ENCODE assay signal across 14 mouse cellular contexts in genomic region chr10:21235172-21235571, GRCm38 (mm10).
DNase-seq lines count a peak whose midpoint lies in the region; TF ChIP-seq lines count a peak whose summit lies in the region.
"Had no signal": no experiment of that assay in that cellular context is flagged by ENCODE, and none has a peak within 500 bp of the region (broad histone marks: within the 10 kb centered on the region; RNA-seq: fewer than 3 reads in every experiment).

No protein-coding gene starts in this region.

- H3K9me3 ChIP-seq in CH12.LX (replicated peaks; ENCODE audit: low read length): no peaks in the 10 kb centered on the region
- H3K9me3 ChIP-seq in limb, embryonic 10.5 days (replicated peaks): no peaks in the 10 kb centered on the region
- H3K9me3 ChIP-seq: limb, embryonic 12.5 days; neural tube, embryonic 13.5 days had no signal

- no peak overlapping the region for H3K9ac ChIP-seq in CH12.LX (ENCODE audit: insufficient read depth, low read depth)
- H3K9ac ChIP-seq: forebrain, postnatal 0 days; limb, embryonic 12.5 days; neural tube, embryonic 13.5 days had no signal

- no peaks in the 10 kb centered on the region for H3K79me2 ChIP-seq in CH12.LX (replicated peaks; ENCODE audit: control insufficient read depth, extremely low read depth, insufficient read depth, poor library complexity, severe bottlenecking)

- H3K4me3 ChIP-seq in CH12.LX (replicated peaks in 1 of 3; ENCODE audit: low read depth in 2 of 3, low read length in 2 of 3, poor library complexity in 1 of 3): no peak overlapping the region
- H3K4me3 ChIP-seq in limb, embryonic 10.5 days: no peak overlapping the region
- H3K4me3 ChIP-seq: limb, embryonic 12.5 days; neural tube, embryonic 13.5 days had no signal

- no peaks in the 10 kb centered on the region for H3K36me3 ChIP-seq in CH12.LX (replicated peaks in 1 of 2; ENCODE audit: control insufficient read depth in 1 of 2, insufficient read depth in 1 of 2, low read length in 1 of 2)
- no peaks in the 10 kb centered on the region for H3K36me3 ChIP-seq in limb, embryonic 10.5 days
- H3K36me3 ChIP-seq: limb, embryonic 12.5 days; neural tube, embryonic 13.5 days had no signal

- no peak for TF ChIP-seq CTCF in CH12.LX (conservative IDR thresholded peaks at IDR 0.05 in 1 of 2, IDR thresholded peaks at IDR 0.05 in 1 of 2; ENCODE audit: low read depth in 2 of 2, low read length in 2 of 2)

- no peaks in the 10 kb centered on the region for H3K27me3 ChIP-seq in CH12.LX (replicated peaks)
- H3K27me3 ChIP-seq in limb, embryonic 10.5 days (ENCODE audit: low read depth, poor library complexity, severe bottlenecking): no peaks in the 10 kb centered on the region
- H3K27me3 ChIP-seq: limb, embryonic 12.5 days; neural tube, embryonic 13.5 days had no signal

- in situ Hi-C loops in CH12.LX (cut with MboI; ENCODE audit: low pct_ligation_motif_present, low pct_unique_long_range_greater_than_20kb, low sequenced_read_pairs): no loop called here

- DNase-seq in CD4-positive helper T cell, adult 2 months (ENCODE audit: low read depth, low spot score): peak; percentile 91
- peak; percentile 58 for DNase-seq in CH12.LX (ENCODE audit: extremely low read depth)
- peak; percentile 36 for DNase-seq in limb, embryonic 10.5 days (ENCODE audit: low spot score)
- peak; percentile 72 to 89 for DNase-seq in thymus, adult 18-20 months
- no peak for DNase-seq in urinary bladder, postnatal 14 days (ENCODE audit: low spot score)
- DNase-seq in adrenal gland, adult 8-10 months: no peak
- DNase-seq in right cerebral cortex, postnatal 14 days: no peak
- DNase-seq: cerebellum, adult 2 months; forebrain, postnatal 0 days; heart, postnatal 14 days; lung, postnatal 14 days; right cerebral cortex, adult 18-20 months had no signal

- TF ChIP-seq POLR2A in CH12.LX (IDR thresholded peaks at IDR 0.05; ENCODE audit: low read depth, low read length): no peak

- no peak; the same call in 1 of the 2 replicates for TF ChIP-seq RAD21 in CH12.LX (IDR thresholded peaks at IDR 0.05; ENCODE audit: low read depth, low read length)

- peaks cover 24 to 72% of the 10 kb centered on the region in 2 experiments for H3K4me1 ChIP-seq in CH12.LX (ENCODE audit: control insufficient read depth in 1 of 2, insufficient read depth in 2 of 2)
- peaks cover 12% of the 10 kb centered on the region for H3K4me1 ChIP-seq in limb, embryonic 10.5 days
- H3K4me1 ChIP-seq: neural tube, embryonic 13.5 days had no signal

- TF ChIP-seq EP300 in CH12.LX (IDR thresholded peaks at IDR 0.05; ENCODE audit: low read length): peak; percentile 80

- peak overlapping the region; percentile 26 for H3K4me2 ChIP-seq in CH12.LX (ENCODE audit: insufficient read depth, low read depth, poor library complexity, severe bottlenecking)
- H3K4me2 ChIP-seq: limb, embryonic 12.5 days; neural tube, embryonic 13.5 days had no signal

- dilution Hi-C loops in CH12.LX (cut with MboI; ENCODE audit: extremely low pct_ligation_motif_present, extremely low pct_unique_long_range_greater_than_20kb, low sequenced_read_pairs): no loop called here

- peak overlapping the region; percentile 43 for H3K27ac ChIP-seq in CH12.LX (ENCODE audit: insufficient read depth, low read depth)
- H3K27ac ChIP-seq in limb, embryonic 10.5 days: no peak overlapping the region
- H3K27ac ChIP-seq: limb, embryonic 12.5 days; neural tube, embryonic 13.5 days had no signal

- 39% methylated on average over 1 of the region's 1 CpGs for WGBS in limb, embryonic 10.5 days

TF ChIP-seq in CH12.LX, 34 proteins besides CTCF, POLR2A, EP300 and RAD21:
- no peak for TF ChIP-seq MAZ (IDR thresholded peaks at IDR 0.05; ENCODE audit: low read depth, low read length)
- TF ChIP-seq ZC3H11A (IDR thresholded peaks at IDR 0.05; ENCODE audit: low read depth, low read length): no peak
- peak; percentile 57; the same call in 1 of the 2 replicates for TF ChIP-seq JUN (IDR thresholded peaks at IDR 0.05; ENCODE audit: insufficient read depth, low read depth, low read length)
- no peak for TF ChIP-seq ZKSCAN1 (IDR thresholded peaks at IDR 0.05; ENCODE audit: borderline replicate concordance, low read depth, low read length)
- peak; percentile 58; the same call in 1 of the 2 replicates for TF ChIP-seq MAX (IDR thresholded peaks at IDR 0.05; ENCODE audit: low read length)
- no peak for TF ChIP-seq ZNF384 (IDR thresholded peaks at IDR 0.05; ENCODE audit: low read depth, low read length)
- TF ChIP-seq RCOR1 (conservative IDR thresholded peaks at IDR 0.05; ENCODE audit: low read depth, low read length): no peak
- peak; percentile 94 for TF ChIP-seq TCF12 (IDR thresholded peaks at IDR 0.05; ENCODE audit: low read depth, low read length)
- 0 out of 2 replicates have a peak, but pooled peaks have one; percentile 65 for TF ChIP-seq IRF4 (IDR thresholded peaks at IDR 0.05; ENCODE audit: low read depth, low read length)
- TF ChIP-seq POLR2AphosphoS2 (IDR thresholded peaks at IDR 0.05; ENCODE audit: low read depth, low read length): no peak
- no peak for TF ChIP-seq TBP (conservative IDR thresholded peaks at IDR 0.05; ENCODE audit: low read depth, low read length)
- peak; percentile 94 for TF ChIP-seq ETS1 (conservative IDR thresholded peaks at IDR 0.05; ENCODE audit: low read depth, low read length)
- peak; percentile 45; the same call in 1 of the 2 replicates for TF ChIP-seq ELF1 (IDR thresholded peaks at IDR 0.05; ENCODE audit: low read depth, low read length)
- peak; percentile 89 for TF ChIP-seq MEF2A (IDR thresholded peaks at IDR 0.05; ENCODE audit: borderline replicate concordance, low read depth, low read length)
- 0 out of 2 replicates have a peak, but pooled peaks have one; percentile 39 for TF ChIP-seq MYC (IDR thresholded peaks at IDR 0.05; ENCODE audit: low read depth, low read length)
- peak; percentile 96 for TF ChIP-seq BHLHE40 (IDR thresholded peaks at IDR 0.05; ENCODE audit: low read depth, low read length)
- peak; percentile 67 for TF ChIP-seq USF1 (IDR thresholded peaks at IDR 0.05; ENCODE audit: low read depth, low read length)
- TF ChIP-seq USF2 (conservative IDR thresholded peaks at IDR 0.05; ENCODE audit: low read depth, low read length): peak; percentile 74

Comparison
In these comparisons a context has a peak if more than half of its experiments do, and no peak if none do; other contexts are left out.
1. DNase-seq: peak in CD4-positive helper T cell, adult 2 months (single experiment), CH12.LX (single experiment), limb, embryonic 10.5 days (single experiment) and thymus, adult 18-20 months (2 of 2); none in urinary bladder, postnatal 14 days (single experiment), adrenal gland, adult 8-10 months (single experiment) and right cerebral cortex, postnatal 14 days (single experiment).